Mouse (Mus musculus) C2C12 (cell line): ENCODE results near the gene Haghl. TPM values are rescaled to one million over a fixed set of nuclear protein-coding genes. Genes with fewer than 3 reads are reported as not detected.

Experiments used
- H3K27me3 ChIP-seq: one replicate; pipeline ENCODE4 v1.6.1; 2011; ENCODE audit not compliant: control insufficient read depth, insufficient read depth, insufficient read length
- H3K36me3 ChIP-seq: one replicate; pipeline ENCODE4 v1.6.1; 2011; ENCODE audit not compliant: control insufficient read depth, insufficient read depth
- H3K4me3 ChIP-seq: one replicate; pipeline ENCODE4 v1.5.1; 2011; ENCODE audit warnings: mild to moderate bottlenecking, control low read depth; ENCODE audit not compliant: poor library complexity, insufficient read depth, severe bottlenecking
- H3K79me2 ChIP-seq: one replicate; pipeline ENCODE4 v1.6.1; 2011; ENCODE audit not compliant: control insufficient read depth, insufficient read depth
- H3K79me3 ChIP-seq: one replicate; pipeline ENCODE4 v1.6.1; 2011; ENCODE audit warnings: low read depth, control low read depth
- H3ac ChIP-seq: one replicate; pipeline ENCODE3; 2011; ENCODE audit warnings: low read depth; ENCODE audit not compliant: control insufficient read depth, insufficient read length
- CEBPB ChIP-seq: IDR thresholded peaks from one replicate; pipeline ENCODE4 v1.6.1; 2011; ENCODE audit warnings: low read depth, mild to moderate bottlenecking, control low read depth, moderate library complexity
- CTCF ChIP-seq: IDR thresholded peaks from one replicate; pipeline ENCODE4 v1.5.1; 2011; ENCODE audit not compliant: control insufficient read depth, insufficient read depth, insufficient read length
- FOSL1 ChIP-seq: IDR thresholded peaks from one replicate; pipeline ENCODE4 v1.8.0; 2011; ENCODE audit warnings: mild to moderate bottlenecking, low read length; ENCODE audit not compliant: poor library complexity, insufficient read depth, severe bottlenecking
- MAX ChIP-seq: IDR thresholded peaks from one replicate; pipeline ENCODE4 v1.6.1; 2011; ENCODE audit warnings: mild to moderate bottlenecking, control low read depth
- MYOD1 ChIP-seq: IDR thresholded peaks from one replicate; pipeline ENCODE4 v1.6.1; 2011; ENCODE audit warnings: low read depth; ENCODE audit not compliant: control insufficient read depth, insufficient read length
- MYOG ChIP-seq: IDR thresholded peaks from one replicate; pipeline ENCODE4 v1.6.1; 2011; ENCODE audit not compliant: control insufficient read depth, insufficient read length; ENCODE audit errors: extremely low read depth
- USF1 ChIP-seq: IDR thresholded peaks from one replicate; pipeline ENCODE4 v1.6.1; 2011; ENCODE audit warnings: low read depth, mild to moderate bottlenecking, control low read depth, moderate library complexity
- long read RNA-seq, 2 experiments: library from polyadenylated mRNA; unstranded; transcript quantifications; one replicate each; pipeline ENCODE4 v2.0.0; 2019 to 2020
- polyA plus RNA-seq: library from polyadenylated mRNA; unstranded; fragments of >200 nt; fragmentation: generic; extraction: Trizol; gene quantifications from one replicate; pipeline ENCODE4 v1.2.1, GENCODE M21; 2012; ENCODE audit warnings: missing spikeins

The Haghl gene
- 14.4 TPM for polyA plus RNA-seq
- long read RNA-seq, experiment 1, transcript Haghl-201 (9 exons, 1,405 nt), result major isoform, 28 of 56 reads
- long read RNA-seq, experiment 1, partial matches to known transcripts, result 10 of 56 reads
- long read RNA-seq, experiment 1, other reads (novel, unspliced or antisense), result 10 of 56 reads
- long read RNA-seq, experiment 2, transcript Haghl-201 (9 exons, 1,405 nt), result major isoform, 25 of 38 reads
- long read RNA-seq, experiment 2, partial matches to known transcripts, result 4 of 38 reads
- long read RNA-seq, experiment 2, other reads (novel, unspliced or antisense), result 6 of 38 reads

DNA sequence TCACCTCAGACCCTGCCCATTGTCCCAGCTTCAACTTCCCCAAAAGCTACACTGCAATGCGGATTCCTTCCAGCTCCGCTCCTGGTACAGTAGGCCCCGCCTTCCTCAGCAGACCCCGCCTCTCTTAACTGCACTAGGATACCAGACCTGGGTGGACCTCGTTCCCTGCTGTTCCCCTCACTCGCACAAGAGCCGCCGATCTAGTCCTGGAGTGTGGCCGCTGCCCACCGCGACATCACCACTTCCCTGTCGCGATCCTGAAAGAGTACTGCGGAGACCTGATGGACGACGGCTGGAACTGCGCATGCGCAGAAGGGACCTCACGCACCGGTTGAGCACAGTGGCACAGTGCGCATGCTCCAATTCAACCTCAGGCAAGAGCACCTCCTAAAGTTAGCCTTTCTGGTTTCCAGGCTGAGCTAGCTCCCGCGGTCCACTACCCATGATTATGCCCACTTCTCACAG, at the start of gene Haghl:
Gene Haghl (minus strand): TSS at position 393 of the 465 bp plus-strand sequence.
- Histone ChIP-seq H3K79me3 (no peaks in the 10 kb centered on the region), H3K36me3 (peaks cover 24% of the 10 kb centered on the region), H3K27me3 (no peaks in the 10 kb centered on the region), H3K4me3 (peak within 1 kb of the TSS; percentile 53), H3ac (peak within 1 kb of the TSS; percentile 83), H3K79me2 (peaks cover 15% of the 10 kb centered on the region)
- no peak for TF ChIP-seq MYOD1
- TF ChIP-seq FOSL1, result no peak
- TF ChIP-seq CEBPB, result no peak
- no peak for TF ChIP-seq USF1
- TF ChIP-seq CTCF, result no peak
- TF ChIP-seq MAX, result no peak
- TF ChIP-seq MYOG, result no peak

DNA sequence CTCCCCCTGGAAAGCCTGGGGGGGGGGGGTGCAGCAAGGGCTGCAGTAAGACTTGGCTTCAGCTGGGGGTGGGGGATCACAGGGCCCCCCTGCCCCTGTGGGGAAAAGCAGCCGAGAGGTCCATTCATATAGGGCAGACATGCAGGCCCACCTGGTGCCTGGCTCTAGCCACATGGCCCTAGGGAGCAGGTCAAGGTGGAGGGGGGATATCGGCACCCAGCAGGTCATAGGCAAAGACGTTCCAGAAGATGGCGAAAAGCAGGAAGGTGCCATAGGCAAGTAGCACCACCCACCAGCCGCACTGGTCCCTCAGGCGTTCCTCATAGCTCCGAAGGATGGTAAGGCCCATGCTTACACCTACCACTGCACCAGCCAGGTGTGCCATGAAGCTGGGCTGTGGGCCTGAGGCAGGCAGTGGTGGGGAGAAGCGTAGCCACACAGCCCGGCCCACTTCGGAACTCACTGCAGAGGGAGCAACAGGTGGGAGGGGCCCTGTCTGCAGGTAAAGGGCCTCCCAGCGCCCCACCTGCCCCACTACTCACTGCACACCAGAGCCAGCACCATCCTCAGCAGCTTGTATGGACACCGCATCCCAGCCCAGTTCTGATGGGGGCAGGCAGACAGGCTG, 49.2 kb upstream of the Haghl start:
- Histone ChIP-seq H3K27me3 (no peaks in the 10 kb centered on the region), H3K79me3 (peaks cover 27% of the 10 kb centered on the region), H3K36me3 (peaks cover 39% of the 10 kb centered on the region), H3K4me3 (peak overlapping the region; percentile 79), H3K79me2 (peaks cover 51% of the 10 kb centered on the region), H3ac (no peak overlapping the region)
- TF ChIP-seq CTCF, result no peak
- no peak for TF ChIP-seq MYOD1
- no peak for TF ChIP-seq MAX
- TF ChIP-seq CEBPB, result no peak
- TF ChIP-seq MYOG, result no peak
- TF ChIP-seq USF1, result no peak
- TF ChIP-seq FOSL1, result no peak

DNA sequence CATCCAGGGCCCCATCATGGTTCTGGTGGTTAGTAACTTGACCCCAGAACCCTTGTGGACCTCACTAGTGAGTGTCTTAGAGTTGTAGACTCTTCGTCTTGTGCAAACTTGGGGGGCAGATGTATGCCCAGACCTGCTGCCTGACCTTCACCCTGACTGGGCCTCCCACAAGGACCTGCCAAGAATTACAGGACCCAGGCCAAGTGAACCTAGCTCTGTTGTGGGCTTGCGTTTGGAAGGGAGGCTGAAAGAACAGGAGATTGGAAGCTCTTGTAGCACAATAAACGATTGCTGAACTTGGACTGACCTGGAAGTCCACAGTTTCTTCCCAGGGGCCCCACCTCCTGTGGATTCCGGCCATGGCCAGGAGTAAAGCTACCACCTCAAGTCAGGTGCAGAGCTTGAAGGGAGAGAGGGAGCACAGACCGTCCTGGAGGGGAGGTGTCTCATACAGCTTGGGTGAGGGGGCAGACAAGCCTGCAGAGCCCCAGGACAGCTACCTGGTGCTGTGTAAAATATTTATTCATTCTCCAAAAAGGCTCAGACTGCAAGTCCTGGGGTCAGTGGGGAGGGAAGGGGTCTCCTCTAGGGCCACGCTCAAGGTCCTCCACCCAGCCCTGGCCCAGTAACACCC, 48.6 kb upstream of the Haghl start:
- Histone ChIP-seq H3K36me3 (peaks cover 38% of the 10 kb centered on the region), H3K27me3 (no peaks in the 10 kb centered on the region), H3K79me3 (peaks cover 27% of the 10 kb centered on the region), H3K79me2 (peaks cover 51% of the 10 kb centered on the region), H3K4me3 (peak overlapping the region; percentile 79), H3ac (peak overlapping the region; percentile 55)
- no peak for TF ChIP-seq FOSL1
- no peak for TF ChIP-seq USF1
- TF ChIP-seq MAX, result no peak
- TF ChIP-seq MYOD1, result no peak
- no peak for TF ChIP-seq CTCF
- no peak for TF ChIP-seq MYOG
- TF ChIP-seq CEBPB, result no peak

DNA sequence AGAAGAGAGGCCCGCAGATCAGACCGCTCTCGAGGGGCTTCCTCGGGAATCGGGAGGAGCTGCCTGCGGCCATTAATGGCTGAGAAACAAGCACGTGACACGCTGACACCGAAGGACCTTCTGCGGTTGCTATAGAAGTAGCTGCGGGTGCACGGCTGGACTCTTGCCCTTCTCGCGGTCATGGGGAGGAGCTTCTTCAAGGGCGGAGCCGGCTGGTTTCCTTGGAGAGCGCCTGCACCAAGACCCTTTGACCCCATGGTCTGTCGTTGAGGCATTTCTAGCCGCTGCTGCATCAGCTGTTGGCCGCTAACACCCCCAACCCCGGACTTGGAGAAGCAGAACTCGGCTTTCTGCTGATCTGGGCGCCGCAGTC, 47.8 kb upstream of the Haghl start, which contains the start of gene Stub1:
Gene Stub1 (minus strand): TSS at position 114 of the 373 bp plus-strand sequence.
- H3K36me3 ChIP-seq, result peaks cover 33% of the 10 kb centered on the region
- H3K27me3 ChIP-seq, result no peaks in the 10 kb centered on the region
- peak within 1 kb of the TSS; percentile 75 for H3ac ChIP-seq
- H3K79me3 ChIP-seq, result peaks cover 27% of the 10 kb centered on the region
- peak within 1 kb of the TSS; percentile 79 for H3K4me3 ChIP-seq
- H3K79me2 ChIP-seq, result peaks cover 51% of the 10 kb centered on the region
- TF ChIP-seq USF1 (peak; percentile 88), FOSL1 (no peak)

DNA sequence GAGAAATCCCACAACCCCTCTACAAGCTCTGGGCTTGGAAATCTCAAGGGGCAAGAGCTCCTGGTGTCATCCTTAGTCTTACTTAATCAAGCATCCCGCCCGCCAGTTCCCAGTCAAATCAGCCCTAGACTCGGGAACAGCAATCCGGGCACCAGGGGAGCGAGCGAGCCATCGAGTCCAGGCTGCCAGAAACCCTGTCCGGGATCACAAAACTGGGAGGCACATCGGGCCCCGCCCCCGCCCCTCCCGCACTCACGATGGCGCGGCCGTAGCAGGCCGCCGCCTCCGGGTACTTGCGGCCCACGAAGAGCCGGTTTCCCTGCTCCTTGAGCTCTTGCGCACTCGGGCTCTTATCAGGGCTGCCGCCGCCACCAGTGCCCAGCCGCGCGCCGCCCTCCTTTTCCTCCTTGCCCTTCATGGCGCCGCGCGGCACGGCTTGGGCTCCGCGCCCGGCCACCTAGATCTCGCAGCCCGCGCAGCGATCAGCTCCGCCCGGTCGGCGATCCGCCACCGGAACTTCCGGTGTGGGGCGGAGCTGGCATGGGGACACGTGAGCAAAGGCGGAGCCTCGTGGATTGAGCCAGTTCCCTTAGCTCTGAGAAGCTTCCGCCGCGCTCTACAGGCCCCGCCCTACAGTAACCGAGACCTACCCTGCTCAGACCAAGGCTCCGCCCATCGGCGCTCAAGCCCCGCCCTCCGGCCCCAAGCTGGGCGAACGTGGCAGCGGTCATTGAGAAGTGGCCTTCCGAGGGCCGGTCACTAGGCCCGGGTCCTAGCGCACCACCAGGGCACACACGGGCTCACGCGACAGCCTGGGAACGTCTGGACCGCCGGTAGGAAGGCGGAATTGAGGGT, 47.2 kb upstream of the Haghl start:
- H3K4me3 ChIP-seq, result peak overlapping the region; percentile 79
- peaks cover 51% of the 10 kb centered on the region for H3K79me2 ChIP-seq
- TF ChIP-seq CEBPB (no peak), USF1 (peak; percentile 94), FOSL1 (no peak), MYOD1 (no peak), MYOG (no peak), CTCF (no peak), MAX (peak; percentile 44)
- H3K36me3 ChIP-seq, result peaks cover 27% of the 10 kb centered on the region
- H3K27me3 ChIP-seq, result no peaks in the 10 kb centered on the region
- H3K79me3 ChIP-seq, result peaks cover 27% of the 10 kb centered on the region
- peak overlapping the region; percentile 75 for H3ac ChIP-seq
